Mouse (Mus musculus): ENCODE measurements at regions not wholly inside any gene's neighbourhood (a gene's known extent, or its start where the extent isn't known, plus 50 kb on each side); places are given as distances from the start of the nearest gene placed in this dataset.

GRCm38 (mm10) chr3:18295921-18296320, 347.7 kb downstream of the Cypt12 start:
- WGBS = 95% methylated on average over 4 of the region's 4 CpGs
- Histone ChIP-seq H3K9me3 (no peaks in the 10 kb centered on the region), H3K4me3 (replicated peaks) (no peak overlapping the region), H3K4me2 (no peak overlapping the region), H3K9ac (no peak overlapping the region), H3K36me3 (replicated peaks) (no peaks in the 10 kb centered on the region), H3K27me3 (no peaks in the 10 kb centered on the region), H3K4me1 (no peaks in the 10 kb centered on the region), H3K27ac (no peak overlapping the region)
- ATAC-seq (ENCODE audit: low FRiP score) = no peak

- WGBS = 89% methylated on average over 3 of the region's 3 CpGs
Measured at GRCm38 (mm10) chr3:18298699-18299098, 350.5 kb downstream of the Cypt12 start.

GRCm38 (mm10) chr3:18299502-18299901, 351.3 kb downstream of the Cypt12 start:
- WGBS = 75% methylated on average over 2 of the region's 2 CpGs
- Histone ChIP-seq H3K27ac (no peak overlapping the region), H3K36me3 (replicated peaks) (no peaks in the 10 kb centered on the region), H3K4me2 (no peak overlapping the region), H3K4me1 (no peaks in the 10 kb centered on the region), H3K9ac (no peak overlapping the region), H3K9me3 (no peaks in the 10 kb centered on the region), H3K4me3 (replicated peaks) (no peak overlapping the region), H3K27me3 (no peaks in the 10 kb centered on the region)
- ATAC-seq (ENCODE audit: low FRiP score) = no peak

More at GRCm38 (mm10) chr3:18298699-18299098, 350.5 kb downstream of the Cypt12 start:
- Histone ChIP-seq H3K9me3 (no peaks in the 10 kb centered on the region), H3K4me1 (no peaks in the 10 kb centered on the region), H3K36me3 (replicated peaks) (no peaks in the 10 kb centered on the region), H3K9ac (no peak overlapping the region), H3K27me3 (no peaks in the 10 kb centered on the region), H3K4me2 (no peak overlapping the region), H3K27ac (no peak overlapping the region), H3K4me3 (replicated peaks) (no peak overlapping the region)
- ATAC-seq (ENCODE audit: low FRiP score) = no peak

GRCm38 (mm10) chr3:18319433-18319832, 371.2 kb downstream of the Cypt12 start:
- H3K4me2 ChIP-seq = no peak overlapping the region
- no peaks in the 10 kb centered on the region for H3K36me3 ChIP-seq (replicated peaks)
- 84% methylated on average over 2 of the region's 2 CpGs for WGBS
- H3K9ac ChIP-seq = no peak overlapping the region
- H3K4me1 ChIP-seq = no peaks in the 10 kb centered on the region
- H3K4me3 ChIP-seq (replicated peaks) = no peak overlapping the region
- peaks cover 4% of the 10 kb centered on the region; the same call in 1 of the 2 replicates for H3K9me3 ChIP-seq
- H3K27ac ChIP-seq = no peak overlapping the region
- ATAC-seq (ENCODE audit: low FRiP score) = no peak
- H3K27me3 ChIP-seq = no peaks in the 10 kb centered on the region

- no peaks in the 10 kb centered on the region for H3K27me3 ChIP-seq
Measured at GRCm38 (mm10) chr3:18333182-18333581, 385.0 kb downstream of the Cypt12 start.

GRCm38 (mm10) chr3:18339189-18339588, 391.0 kb downstream of the Cypt12 start:
- Histone ChIP-seq H3K27me3 (no peaks in the 10 kb centered on the region), H3K36me3 (replicated peaks) (no peaks in the 10 kb centered on the region), H3K27ac (no peak overlapping the region), H3K9me3 (no peaks in the 10 kb centered on the region), H3K4me3 (replicated peaks) (no peak overlapping the region), H3K9ac (no peak overlapping the region), H3K4me2 (no peak overlapping the region), H3K4me1 (no peaks in the 10 kb centered on the region)
- ATAC-seq (ENCODE audit: low FRiP score) = no peak
- 48% methylated on average over 1 of the region's 1 CpGs for WGBS

More at GRCm38 (mm10) chr3:18333182-18333581, 385.0 kb downstream of the Cypt12 start:
- Histone ChIP-seq H3K4me2 (no peak overlapping the region), H3K36me3 (replicated peaks) (no peaks in the 10 kb centered on the region), H3K9ac (no peak overlapping the region), H3K9me3 (no peaks in the 10 kb centered on the region), H3K4me3 (replicated peaks) (no peak overlapping the region), H3K27ac (no peak overlapping the region), H3K4me1 (no peaks in the 10 kb centered on the region)
- no peak for ATAC-seq (ENCODE audit: low FRiP score)

GRCm38 (mm10) chr3:18341757-18342156, 393.5 kb downstream of the Cypt12 start:
- WGBS = 87% methylated on average over 8 of the region's 8 CpGs
- Histone ChIP-seq H3K27me3 (no peaks in the 10 kb centered on the region), H3K9ac (no peak overlapping the region), H3K36me3 (replicated peaks) (no peaks in the 10 kb centered on the region), H3K4me1 (no peaks in the 10 kb centered on the region), H3K4me3 (replicated peaks) (no peak overlapping the region), H3K27ac (no peak overlapping the region), H3K9me3 (no peaks in the 10 kb centered on the region), H3K4me2 (no peak overlapping the region)
- ATAC-seq (ENCODE audit: low FRiP score) = no peak

GRCm38 (mm10) chr3:18378014-18379005, 430.1 kb downstream of the Cypt12 start:
- Histone ChIP-seq H3K36me3 (replicated peaks) (no peaks in the 10 kb centered on the region), H3K4me1 (no peaks in the 10 kb centered on the region), H3K27ac (no peak overlapping the region), H3K9ac (no peak overlapping the region), H3K4me3 (replicated peaks) (no peak overlapping the region), H3K9me3 (no peaks in the 10 kb centered on the region), H3K27me3 (no peaks in the 10 kb centered on the region), H3K4me2 (no peak overlapping the region)
- no peak; the same call in 1 of the 2 replicates for ATAC-seq (ENCODE audit: low FRiP score)
- WGBS = 73% methylated on average over 8 of the region's 8 CpGs

- WGBS = 86% methylated on average over 4 of the region's 4 CpGs
- Histone ChIP-seq H3K4me1 (no peaks in the 10 kb centered on the region), H3K4me3 (replicated peaks) (no peak overlapping the region), H3K4me2 (no peak overlapping the region), H3K27me3 (no peaks in the 10 kb centered on the region), H3K9me3 (no peaks in the 10 kb centered on the region), H3K27ac (no peak overlapping the region), H3K36me3 (replicated peaks) (no peaks in the 10 kb centered on the region), H3K9ac (no peak overlapping the region)
- ATAC-seq (ENCODE audit: low FRiP score) = no peak
Measured at GRCm38 (mm10) chr3:18421886-18422575, 473.8 kb downstream of the Cypt12 start.

GRCm38 (mm10) chr3:18428908-18429307, 480.7 kb downstream of the Cypt12 start:
- ATAC-seq (ENCODE audit: low FRiP score) = no peak

GRCm38 (mm10) chr3:18438845-18439244, 490.6 kb downstream of the Cypt12 start:
- ATAC-seq (ENCODE audit: low FRiP score) = no peak
- no peak overlapping the region for H3K9ac ChIP-seq
- WGBS = 82% methylated on average over 5 of the region's 5 CpGs
- H3K27ac ChIP-seq = no peak overlapping the region
- H3K4me3 ChIP-seq (replicated peaks) = no peak overlapping the region
- no peaks in the 10 kb centered on the region for H3K27me3 ChIP-seq
- H3K9me3 ChIP-seq = no peaks in the 10 kb centered on the region
- H3K4me1 ChIP-seq = no peaks in the 10 kb centered on the region
- H3K4me2 ChIP-seq = no peak overlapping the region
- no peaks in the 10 kb centered on the region for H3K36me3 ChIP-seq (replicated peaks)

More at GRCm38 (mm10) chr3:18428908-18429307, 480.7 kb downstream of the Cypt12 start:
- no peaks in the 10 kb centered on the region for H3K27me3 ChIP-seq
- H3K4me1 ChIP-seq = no peaks in the 10 kb centered on the region
- no peak overlapping the region for H3K4me2 ChIP-seq
- no peaks in the 10 kb centered on the region for H3K9me3 ChIP-seq
- no peaks in the 10 kb centered on the region for H3K36me3 ChIP-seq (replicated peaks)
- H3K27ac ChIP-seq = no peak overlapping the region
- H3K9ac ChIP-seq = no peak overlapping the region
- whole genome bisulfite sequencing = 96% methylated on average over 1 of the region's 1 CpGs
- H3K4me3 ChIP-seq (replicated peaks) = no peak overlapping the region

GRCm38 (mm10) chr3:18452197-18452933, 504.2 kb downstream of the Cypt12 start:
- WGBS = 94% methylated on average over 3 of the region's 3 CpGs
- no peak for ATAC-seq (ENCODE audit: low FRiP score)
- H3K36me3 ChIP-seq (replicated peaks) = no peaks in the 10 kb centered on the region
- H3K4me2 ChIP-seq = no peak overlapping the region
- no peaks in the 10 kb centered on the region for H3K27me3 ChIP-seq
- no peaks in the 10 kb centered on the region for H3K9me3 ChIP-seq
- H3K4me1 ChIP-seq = peaks cover 7% of the 10 kb centered on the region
- H3K27ac ChIP-seq = no peak overlapping the region
- no peak overlapping the region for H3K4me3 ChIP-seq (replicated peaks)
- no peak overlapping the region for H3K9ac ChIP-seq
